Mouse (Mus musculus) neural tube, postnatal 0 days (tissue): Measurements from ENCODE around the gene Tmem60. TPM values are rescaled to one million over a fixed set of nuclear protein-coding genes. Genes with fewer than 3 reads are reported as not detected.

Experiments used
- polyA plus RNA-seq: library from polyadenylated mRNA; unstranded; fragments of >200 nt; fragmentation: Nextera tagmentation; extraction: Ambion mirVana; gene quantifications from 2 replicates; pipeline ENCODE4 v1.2.1, GENCODE M21; 2015

Tmem60 gene
- 74.4 and 77.7 TPM in 2 replicates for polyA plus RNA-seq

DNA sequence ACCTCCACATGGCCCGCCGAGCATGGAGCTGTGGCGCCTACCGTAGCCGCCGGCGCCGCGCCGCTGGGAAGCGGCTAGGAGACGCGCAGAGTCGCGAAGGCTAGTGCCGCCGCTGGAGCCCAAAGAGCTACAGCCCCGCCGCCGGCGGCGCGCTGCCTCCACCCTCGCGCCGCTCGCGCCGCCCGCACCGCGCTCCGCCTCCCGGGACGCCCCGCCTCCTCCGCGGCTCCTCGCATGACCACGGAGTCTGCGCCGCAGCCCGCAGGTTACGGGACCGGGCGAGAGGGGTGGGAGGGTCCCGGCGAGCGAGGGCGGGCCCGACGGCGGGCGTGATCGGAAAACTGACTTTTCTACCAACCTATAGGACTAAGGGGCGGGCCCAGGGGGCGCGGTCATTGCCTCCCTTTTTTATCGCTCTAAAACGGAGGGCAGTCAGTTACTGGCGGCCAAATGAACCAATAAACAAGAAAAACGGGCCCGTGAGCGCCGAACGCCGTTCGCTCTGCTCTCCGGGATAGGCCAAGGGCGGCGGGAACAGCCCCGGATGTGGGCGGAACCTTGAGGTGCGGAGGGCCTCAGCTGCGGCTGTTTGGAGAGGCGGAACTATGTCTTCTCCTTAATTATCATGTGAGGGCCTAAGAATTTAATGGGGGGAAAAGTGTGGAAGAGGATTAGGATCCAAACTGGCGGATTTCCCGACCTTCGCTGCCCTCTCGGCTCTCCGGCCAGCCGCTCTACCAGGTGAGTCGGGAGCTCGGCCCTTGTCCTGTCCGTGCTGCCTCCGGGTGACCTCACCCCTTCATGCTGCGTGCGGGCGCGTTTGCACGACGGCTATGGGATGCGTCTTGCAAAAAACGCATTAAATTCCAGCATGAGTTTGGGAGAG lies at the start of gene Tmem60, which contains the start of gene Phtf2:
TSS of gene Tmem60 (plus strand) at position 277 of the 886 bp plus-strand sequence.
TSS of gene Phtf2 (minus strand) at position 210 of the 886 bp plus-strand sequence.

Other genes starting within 250 kb of the Tmem60 start
- gene Phtf2, start 67 bp upstream of the Tmem60 start, polyA plus RNA-seq: 18.2 and 22.7 TPM in 2 replicates
- gene Rsbn1l, start 74.2 kb downstream of the Tmem60 start, polyA plus RNA-seq: 4.0 and 4.4 TPM in 2 replicates
- 15.3 and 17.6 TPM in 2 replicates for gene Ptpn12, start 173.7 kb downstream of the Tmem60 start, polyA plus RNA-seq